Mouse (Mus musculus) intestine, embryonic 15.5 days (tissue): ENCODE data around the gene Gpsm3. TPM values are rescaled to one million over a fixed set of nuclear protein-coding genes. Genes with fewer than 3 reads are reported as not detected.
A peak's percentile ranks its signal among the peaks of the same experiment; 100 is the strongest.

Experiments used
- ATAC-seq: fragments of 200-750 bp; cut with Nextera tagmentation; 2 replicates; pipeline ENCODE4 v1.8.0; 2017; ENCODE audit warnings: moderate TSS enrichment, moderate library complexity
- H3K27ac ChIP-seq: fragments of 300-500 bp; sonication (generic); 2 replicates; pipeline ENCODE4 v1.5.1; 2015; ENCODE audit warnings: mild to moderate bottlenecking, inconsistent platforms
- H3K27me3 ChIP-seq: fragments of 300-500 bp; sonication (generic); replicated peaks from 2 replicates; pipeline ENCODE4 v1.6.1; 2015; ENCODE audit warnings: inconsistent platforms
- H3K36me3 ChIP-seq: fragments of 300-500 bp; sonication (generic); 2 replicates; pipeline ENCODE4 v1.6.1; 2015; ENCODE audit warnings: inconsistent platforms
- H3K4me1 ChIP-seq: fragments of 300-500 bp; sonication (generic); replicated peaks from 2 replicates; pipeline ENCODE4 v1.6.1; 2015; ENCODE audit warnings: inconsistent platforms
- H3K4me2 ChIP-seq: fragments of 300-500 bp; sonication (generic); replicated peaks from 2 replicates; pipeline ENCODE4 v1.6.1; 2015; ENCODE audit warnings: mild to moderate bottlenecking, inconsistent platforms
- H3K4me3 ChIP-seq: fragments of 300-500 bp; sonication (generic); replicated peaks from 2 replicates; pipeline ENCODE4 v1.5.1; 2015; ENCODE audit warnings: inconsistent platforms
- H3K9ac ChIP-seq: fragments of 300-500 bp; sonication (generic); 2 replicates; pipeline ENCODE4 v1.6.1; 2015; ENCODE audit warnings: inconsistent platforms
- H3K9me3 ChIP-seq: fragments of 300-500 bp; sonication (generic); 2 replicates; pipeline ENCODE4 v1.6.1; 2016; ENCODE audit warnings: inconsistent platforms
- WGBS: fragments of 180-500 bp; shearing (Covaris S2); methylation state at CpG from one replicate; pipeline ENCODE4 v1.1.7; 2015; 5-methylcytosine and 5-hydroxymethylcytosine counted together
- polyA plus RNA-seq: library from polyadenylated mRNA; unstranded; fragments of >200 nt; fragmentation: Nextera tagmentation; extraction: Ambion mirVana; gene quantifications from 2 replicates; pipeline ENCODE4 v1.2.1, GENCODE M21; 2015

Gpsm3 gene
- polyA plus RNA-seq, 1 experiment from 2014 or later, result 10.1 TPM

GRCm38 (mm10) chr17:34627093-34627942 lies 37.7 kb downstream of the Gpsm3 start:
- Histone ChIP-seq H3K36me3 (peaks cover 14% of the 10 kb centered on the region; the same call in 1 of the 2 replicates), H3K4me1 (peaks cover 40% of the 10 kb centered on the region), H3K4me3 (peak overlapping the region; percentile 69), H3K9ac (peak overlapping the region; percentile 66), H3K4me2 (peak overlapping the region; percentile 92), H3K27me3 (peaks cover 24% of the 10 kb centered on the region), H3K9me3 (no peaks in the 10 kb centered on the region), H3K27ac (peak overlapping the region; percentile 96)
- under 1% methylated on average over 42 of the region's 45 CpGs for WGBS
- peak; percentile 83 for ATAC-seq

DNA sequence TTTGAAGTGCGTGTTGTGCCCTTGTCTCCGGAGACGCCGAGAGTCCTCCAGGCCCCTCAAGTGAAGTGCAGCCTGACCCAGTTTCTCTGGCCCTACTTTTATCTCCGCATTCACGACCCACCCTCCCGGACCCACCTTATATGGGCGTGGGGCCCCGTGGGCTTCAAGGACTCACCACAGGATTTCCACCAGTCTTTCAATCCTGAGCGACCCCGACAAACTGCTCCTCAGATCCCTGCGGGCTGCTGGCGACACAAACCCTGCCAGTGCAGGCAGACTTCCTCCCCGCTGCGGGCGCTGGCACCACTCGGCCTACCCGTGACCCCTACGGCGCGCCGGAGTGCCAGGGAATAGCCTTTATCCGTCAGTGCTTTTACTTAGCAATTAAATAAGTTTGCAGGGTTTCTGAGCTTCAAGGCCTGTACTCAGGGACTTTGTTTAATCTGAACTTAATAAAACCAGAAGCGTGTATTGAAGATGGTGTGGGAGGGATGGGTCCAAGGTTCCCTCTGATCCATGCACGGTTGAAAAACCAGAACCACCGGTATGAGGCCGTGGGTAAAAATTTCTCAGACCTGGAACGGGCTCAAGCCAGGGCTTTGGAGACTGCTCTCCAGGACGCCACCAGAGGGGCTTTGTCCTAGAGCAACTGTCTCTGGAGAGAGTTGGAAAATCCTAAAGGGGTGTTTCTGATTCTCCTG lies 38.5 kb downstream of the Gpsm3 start, which contains the start of gene Ppt2:
Ppt2 (minus strand) TSS at position 568 of the 701 bp plus-strand sequence.
- peak; percentile 44 for ATAC-seq
- no peaks in the 10 kb centered on the region for H3K9me3 ChIP-seq
- peaks cover 6% of the 10 kb centered on the region; the same call in 1 of the 2 replicates for H3K36me3 ChIP-seq
- H3K27me3 ChIP-seq, result peaks cover 24% of the 10 kb centered on the region
- peak within 1 kb of the TSS; percentile 66 for H3K9ac ChIP-seq
- peak within 1 kb of the TSS; percentile 96 for H3K27ac ChIP-seq
- 2% methylated on average over 29 of the region's 29 CpGs for WGBS
- peaks cover 40% of the 10 kb centered on the region for H3K4me1 ChIP-seq
- H3K4me2 ChIP-seq, result peak within 1 kb of the TSS; percentile 92
- H3K4me3 ChIP-seq, result peak within 1 kb of the TSS; percentile 69

GRCm38 (mm10) chr17:34628644-34628967 lies 39.0 kb downstream of the Gpsm3 start:
- peaks cover 26% of the 10 kb centered on the region for H3K27me3 ChIP-seq
- H3K9ac ChIP-seq, result peak overlapping the region; percentile 66
- peaks cover 5% of the 10 kb centered on the region; the same call in 1 of the 2 replicates for H3K36me3 ChIP-seq
- 19% methylated on average over 5 of the region's 5 CpGs for WGBS
- H3K9me3 ChIP-seq, result no peaks in the 10 kb centered on the region
- H3K4me2 ChIP-seq, result peak overlapping the region; percentile 92
- H3K27ac ChIP-seq, result peak overlapping the region; percentile 96
- H3K4me1 ChIP-seq, result peaks cover 40% of the 10 kb centered on the region
- no peak for ATAC-seq
- H3K4me3 ChIP-seq, result peak overlapping the region; percentile 69

DNA sequence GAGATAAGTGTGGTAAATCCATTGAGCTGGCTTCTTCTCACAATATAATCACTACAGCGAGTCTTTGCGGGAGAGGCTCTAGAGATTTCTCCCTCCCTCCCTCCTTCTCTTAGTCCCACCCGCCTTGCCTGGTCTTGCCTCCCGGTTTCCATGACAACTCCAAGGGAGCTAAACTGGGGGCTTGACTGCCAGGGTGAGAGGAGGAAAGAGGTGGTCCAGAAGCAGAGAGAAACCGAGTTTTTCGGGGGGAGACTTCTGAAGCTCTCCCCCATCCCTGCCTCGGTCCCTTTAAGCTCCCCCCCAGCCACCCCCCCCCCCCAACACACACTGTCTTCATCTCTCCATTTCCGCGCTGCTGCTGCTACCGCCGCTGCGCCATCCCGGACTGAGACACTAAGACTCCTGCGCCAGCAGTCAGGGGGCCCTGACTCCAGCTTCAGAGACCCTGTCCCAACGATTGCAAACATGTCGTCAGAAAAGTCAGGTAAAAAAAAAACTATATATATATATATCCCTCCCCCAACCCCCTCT lies 39.7 kb downstream of the Gpsm3 start, which contains the start of gene Prrt1:
Prrt1 (plus strand) TSS at position 313 of the 531 bp plus-strand sequence.
- Histone ChIP-seq H3K27ac (peak within 1 kb of the TSS; percentile 96), H3K4me2 (peak within 1 kb of the TSS; percentile 92), H3K9me3 (no peaks in the 10 kb centered on the region), H3K4me1 (peaks cover 40% of the 10 kb centered on the region), H3K4me3 (peak within 1 kb of the TSS; percentile 69), H3K27me3 (peaks cover 26% of the 10 kb centered on the region), H3K36me3 (peaks cover 5% of the 10 kb centered on the region; the same call in 1 of the 2 replicates), H3K9ac (peak within 1 kb of the TSS; percentile 66)
- no peak for ATAC-seq
- WGBS, result 12% methylated on average over 16 of the region's 16 CpGs

DNA sequence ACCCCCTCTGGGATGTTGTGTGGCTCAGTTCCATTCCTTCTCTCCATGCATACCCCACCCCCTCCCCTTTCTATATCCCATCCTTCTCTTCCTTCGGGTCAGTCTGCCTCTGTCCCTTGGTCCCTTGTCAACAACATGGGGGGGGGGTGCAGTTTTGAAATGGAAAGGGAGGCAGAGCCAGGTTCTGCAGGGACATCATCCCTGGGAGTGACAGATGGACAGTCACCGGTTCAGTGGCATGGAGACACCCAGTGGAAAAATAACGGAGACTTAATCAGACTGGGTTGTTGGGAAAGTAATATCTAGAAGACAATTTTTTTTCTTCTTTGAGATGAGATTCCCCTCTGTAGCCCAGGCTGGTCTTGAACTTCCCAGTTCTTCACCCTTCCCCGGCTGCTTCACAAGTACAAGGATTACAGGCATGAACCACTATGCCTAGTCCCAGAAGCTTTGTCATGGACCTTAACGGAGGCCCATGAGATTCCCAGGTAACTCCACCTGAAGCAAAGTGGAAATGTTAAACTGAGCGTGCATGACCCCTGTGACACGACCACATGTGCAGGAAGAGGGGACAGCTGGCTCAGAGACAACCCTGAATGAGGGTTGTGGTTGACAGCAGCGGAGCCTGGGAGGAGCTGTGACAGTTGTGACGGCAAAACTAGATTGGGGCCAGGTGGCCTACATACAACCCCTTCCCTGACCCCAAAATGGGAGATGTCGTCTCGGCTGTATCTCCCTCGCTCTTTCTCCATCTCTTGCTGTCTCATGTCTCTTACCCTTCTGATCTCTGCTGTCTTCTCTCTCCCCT lies 40.4 kb downstream of the Gpsm3 start:
- Histone ChIP-seq H3K4me1 (peaks cover 40% of the 10 kb centered on the region), H3K27me3 (peaks cover 26% of the 10 kb centered on the region), H3K27ac (no peak overlapping the region), H3K9ac (no peak overlapping the region), H3K4me2 (peak overlapping the region; percentile 92), H3K4me3 (peak overlapping the region; percentile 69; the same call in 1 of the 2 replicates), H3K9me3 (no peaks in the 10 kb centered on the region), H3K36me3 (peaks cover 5% of the 10 kb centered on the region; the same call in 1 of the 2 replicates)
- no peak for ATAC-seq
- WGBS, result 31% methylated on average over 12 of the region's 12 CpGs

DNA sequence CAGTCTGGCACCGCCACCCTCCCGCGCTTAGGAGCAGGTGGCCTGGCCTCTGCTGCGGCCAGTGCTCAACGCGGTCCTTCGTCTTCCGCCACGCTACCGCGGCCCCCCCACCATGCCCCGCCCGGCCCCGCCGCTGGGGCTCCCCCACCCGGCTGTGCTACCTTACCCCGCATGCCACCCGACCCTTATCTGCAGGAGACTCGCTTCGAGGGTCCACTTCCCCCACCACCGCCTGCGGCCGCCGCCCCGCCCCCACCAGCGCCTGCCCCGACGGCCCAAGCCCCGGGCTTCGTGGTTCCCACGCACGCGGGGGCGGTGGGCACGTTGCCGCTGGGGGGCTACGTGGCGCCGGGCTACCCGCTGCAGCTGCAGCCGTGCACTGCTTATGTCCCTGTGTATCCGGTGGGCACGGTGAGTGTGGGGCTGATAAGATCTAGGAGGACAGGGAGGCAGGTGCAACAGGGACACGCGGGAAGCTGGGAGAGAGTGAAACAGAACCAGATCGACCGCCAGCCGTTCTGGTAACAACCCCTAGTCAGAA lies 41.2 kb downstream of the Gpsm3 start:
- Histone ChIP-seq H3K9me3 (no peaks in the 10 kb centered on the region), H3K36me3 (no peaks in the 10 kb centered on the region; the same call in 1 of the 2 replicates), H3K4me3 (peak overlapping the region; percentile 29), H3K4me1 (peaks cover 40% of the 10 kb centered on the region), H3K27me3 (peaks cover 26% of the 10 kb centered on the region), H3K4me2 (peak overlapping the region; percentile 88), H3K9ac (peak overlapping the region; percentile 36), H3K27ac (no peak overlapping the region)
- WGBS, result 5% methylated on average over 42 of the region's 48 CpGs
- ATAC-seq, result no peak

GRCm38 (mm10) chr17:34631647-34632046 lies 42.0 kb downstream of the Gpsm3 start:
- Histone ChIP-seq H3K9me3 (no peaks in the 10 kb centered on the region), H3K9ac (peak overlapping the region; percentile 29), H3K4me2 (peak overlapping the region; percentile 88), H3K4me1 (peaks cover 34% of the 10 kb centered on the region), H3K27ac (no peak overlapping the region), H3K36me3 (no peaks in the 10 kb centered on the region), H3K4me3 (peak overlapping the region; percentile 28), H3K27me3 (peaks cover 26% of the 10 kb centered on the region)
- WGBS, result 20% methylated on average over 11 of the region's 12 CpGs
- no peak for ATAC-seq

DNA sequence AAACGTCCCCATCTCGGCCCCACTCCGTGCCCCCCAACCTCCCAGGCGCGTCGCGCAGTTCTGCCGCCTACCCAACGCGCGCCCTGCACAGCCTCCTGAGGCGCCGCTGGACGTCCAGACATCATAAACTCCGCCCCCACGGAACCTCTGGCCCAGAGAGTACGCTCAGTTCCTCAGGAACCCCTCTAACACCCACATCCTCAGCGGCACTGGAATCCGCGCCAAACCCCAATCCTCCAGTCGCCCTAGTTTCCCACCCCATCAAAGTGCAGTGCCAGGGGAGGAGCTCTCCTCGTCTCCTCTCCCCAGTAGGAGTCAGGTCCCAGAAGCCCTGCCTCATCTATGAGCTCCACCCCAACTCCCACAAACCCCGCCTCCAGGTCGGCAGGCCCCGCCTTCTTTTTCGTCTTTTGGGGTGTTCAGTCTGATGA lies 42.7 kb downstream of the Gpsm3 start:
- H3K4me1 ChIP-seq, result peaks cover 32% of the 10 kb centered on the region
- no peaks in the 10 kb centered on the region for H3K9me3 ChIP-seq
- H3K4me2 ChIP-seq, result peak overlapping the region; percentile 88
- peak overlapping the region; percentile 28 for H3K4me3 ChIP-seq
- WGBS, result 2% methylated on average over 26 of the region's 26 CpGs
- no peaks in the 10 kb centered on the region for H3K36me3 ChIP-seq
- ATAC-seq, result peak; percentile 43
- peaks cover 26% of the 10 kb centered on the region for H3K27me3 ChIP-seq
- no peak overlapping the region for H3K27ac ChIP-seq
- H3K9ac ChIP-seq, result peak overlapping the region; percentile 29

DNA sequence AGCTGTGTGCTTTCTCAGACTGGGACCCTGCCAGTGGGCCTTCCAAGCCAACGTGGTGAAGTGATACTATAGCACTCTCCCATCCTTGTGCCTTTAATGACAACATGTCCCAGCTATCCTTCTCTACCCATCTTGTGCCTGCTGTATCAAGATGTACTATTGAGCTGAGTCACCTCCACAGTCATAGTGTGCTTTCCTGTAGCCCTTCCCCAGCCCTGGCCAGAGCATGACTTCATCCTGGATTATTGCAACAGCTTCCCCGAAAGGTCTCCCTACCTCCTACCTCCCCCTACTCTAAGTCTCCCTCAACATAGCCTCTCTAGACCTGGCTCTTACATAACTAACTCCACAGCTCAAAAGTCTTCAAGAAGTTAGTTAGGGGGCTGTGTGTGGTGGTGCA lies 46.1 kb downstream of the Gpsm3 start:
- no peak overlapping the region for H3K4me3 ChIP-seq
- H3K36me3 ChIP-seq, result no peaks in the 10 kb centered on the region
- H3K9ac ChIP-seq, result no peak overlapping the region
- no peak for ATAC-seq
- no peak overlapping the region for H3K4me2 ChIP-seq
- peaks cover 16% of the 10 kb centered on the region for H3K27me3 ChIP-seq
- peaks cover 16% of the 10 kb centered on the region for H3K4me1 ChIP-seq
- no peak overlapping the region for H3K27ac ChIP-seq
- no peaks in the 10 kb centered on the region for H3K9me3 ChIP-seq
- 72% methylated on average over 2 of the region's 2 CpGs for WGBS

DNA sequence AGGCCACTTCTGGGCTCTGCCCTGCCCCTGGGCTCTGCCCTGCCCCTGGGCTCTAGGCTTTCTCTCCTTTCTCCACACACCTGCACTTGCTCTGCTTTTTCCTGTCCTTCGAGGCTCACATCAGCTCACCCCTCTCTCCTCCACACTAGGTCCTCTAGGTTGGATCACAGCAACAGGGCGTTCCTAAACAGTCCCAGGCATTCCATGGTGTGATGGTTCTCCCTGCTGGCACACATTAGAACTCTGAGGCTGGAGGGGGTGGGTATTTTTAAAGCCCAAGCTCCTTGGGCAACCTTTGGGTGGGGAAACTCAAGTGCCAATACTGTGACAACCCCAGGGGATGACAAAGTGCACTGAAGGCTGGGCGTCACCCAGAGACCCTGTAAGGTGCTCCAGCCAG lies 47.9 kb downstream of the Gpsm3 start:
- no peak overlapping the region for H3K9ac ChIP-seq
- peaks cover 2% of the 10 kb centered on the region; the same call in 1 of the 2 replicates for H3K27me3 ChIP-seq
- ATAC-seq, result no peak

More for the DNA sequence above, 47.9 kb downstream of the Gpsm3 start:
- H3K9me3 ChIP-seq, result no peaks in the 10 kb centered on the region
- no peak overlapping the region for H3K4me2 ChIP-seq
- H3K4me3 ChIP-seq, result no peak overlapping the region
- no peaks in the 10 kb centered on the region for H3K36me3 ChIP-seq
- no peak overlapping the region for H3K27ac ChIP-seq
- peaks cover 10% of the 10 kb centered on the region; the same call in 1 of the 2 replicates for H3K4me1 ChIP-seq
- WGBS, result 63% methylated on average over 3 of the region's 3 CpGs
